Mouse (Mus musculus) induced T-regulatory cell, adult 2 months (primary cell): ENCODE results near the gene Rapgefl1.
A peak's percentile ranks its signal among the peaks of the same experiment; 100 is the strongest.

ENCODE experiments used
- DNase-seq: peaks from one replicate; pipeline ENCODE4 v3.0.0-alpha.2; 2012; ENCODE audit warnings: low read depth

The Rapgefl1 gene

GRCm38 (mm10) chr11:98858759-98859731 lies 22.5 kb downstream of the Rapgefl1 start:
- DNase-seq, result peak; percentile 91

GRCm38 (mm10) chr11:98863028-98863750 lies 26.6 kb downstream of the Rapgefl1 start, which contains the start of gene Wipf2:
Gene Wipf2 (plus strand): TSS chr11:98863638.
- DNase-seq, result peak; percentile 98

GRCm38 (mm10) chr11:98863751-98864429 lies 27.3 kb downstream of the Rapgefl1 start:
- DNase-seq, result peak; percentile 78

DNA sequence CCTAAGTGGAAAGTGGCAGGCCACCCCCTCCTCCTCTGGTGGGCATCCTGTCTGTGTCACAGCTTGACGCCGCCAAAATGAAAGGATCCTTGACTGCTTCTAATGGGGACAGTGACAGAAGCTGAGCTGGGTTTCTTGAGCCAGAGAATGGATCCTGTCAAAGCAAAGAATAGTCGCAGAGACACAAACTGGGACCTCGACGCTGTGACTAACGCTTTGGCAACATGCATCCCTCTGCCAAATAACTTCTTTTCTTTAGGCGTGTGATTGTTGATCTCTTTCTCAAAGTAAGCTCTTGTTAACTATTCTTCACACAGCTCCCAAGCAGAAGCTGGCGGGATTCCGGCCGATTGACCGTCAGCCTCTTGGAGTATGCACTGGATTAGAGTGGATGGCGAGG lies 30.7 kb downstream of the Rapgefl1 start:
- no peak for DNase-seq

DNA sequence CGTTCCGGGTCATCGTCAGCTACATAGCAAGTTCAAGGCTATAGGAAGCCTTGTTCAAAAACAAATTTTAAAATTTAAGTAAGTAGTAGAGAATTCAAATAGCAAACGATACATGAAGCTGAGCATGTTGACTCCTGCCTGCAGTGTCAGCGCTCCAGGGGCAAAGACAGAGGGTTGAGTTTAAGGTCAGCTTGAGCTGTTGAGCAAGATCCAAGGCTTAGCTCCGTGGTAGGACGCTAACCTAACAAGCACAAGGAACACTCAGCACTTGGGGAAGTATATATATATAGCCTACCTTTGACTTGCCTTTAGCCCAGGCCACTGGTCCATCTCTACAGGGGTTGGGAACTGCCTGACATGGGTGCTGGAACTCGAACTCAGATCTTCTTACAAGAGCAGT lies 33.3 kb downstream of the Rapgefl1 start:
- no peak for DNase-seq

DNA sequence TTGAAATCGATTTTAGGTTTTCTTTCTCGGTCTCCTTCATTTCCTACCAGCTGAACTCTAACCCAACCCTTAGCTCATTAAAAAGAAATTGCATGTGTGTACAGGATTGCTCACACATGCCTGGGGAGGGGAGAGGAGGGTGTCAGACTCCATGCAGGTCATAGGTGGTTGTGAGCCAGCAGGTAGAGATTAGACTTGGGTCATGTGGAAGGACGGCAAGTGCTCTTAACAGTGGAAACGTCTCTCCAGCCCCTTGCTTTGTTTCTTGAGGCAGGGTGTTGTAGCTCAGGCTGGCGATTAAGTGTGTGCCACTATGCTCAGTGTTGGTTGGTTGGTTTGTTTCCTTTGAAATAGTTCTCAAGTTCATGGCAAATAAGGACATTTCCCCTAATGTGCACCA lies 34.2 kb downstream of the Rapgefl1 start:
- DNase-seq, result no peak

DNA sequence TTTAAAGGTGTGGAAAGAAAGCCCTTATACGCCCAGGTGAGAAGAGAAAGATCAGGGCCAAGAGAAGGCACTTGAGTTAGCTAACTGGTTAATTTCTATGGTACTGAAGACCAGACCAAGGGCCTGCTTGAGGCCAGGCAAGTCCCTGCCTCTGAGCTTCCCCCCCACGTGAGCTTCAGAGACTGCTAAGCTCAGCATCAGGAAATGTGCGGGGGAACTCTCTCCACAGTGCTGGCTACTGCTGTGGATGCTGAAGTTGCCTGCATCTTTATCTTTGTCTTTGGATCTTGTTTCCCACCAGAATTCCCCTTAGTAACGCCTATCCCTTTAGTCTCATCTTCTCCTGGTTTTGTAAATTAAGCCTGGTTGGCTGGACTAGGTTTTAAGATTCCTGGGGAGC lies 34.8 kb downstream of the Rapgefl1 start:
- no peak for DNase-seq

GRCm38 (mm10) chr11:98872040-98872439 lies 35.5 kb downstream of the Rapgefl1 start:
- DNase-seq, result no peak

- DNase-seq, result no peak
These were observed 37.3 kb downstream of the Rapgefl1 start for GRCm38 (mm10) chr11:98873900-98874299.

GRCm38 (mm10) chr11:98877001-98877400 lies 40.4 kb downstream of the Rapgefl1 start:
- DNase-seq, result no peak

DNA sequence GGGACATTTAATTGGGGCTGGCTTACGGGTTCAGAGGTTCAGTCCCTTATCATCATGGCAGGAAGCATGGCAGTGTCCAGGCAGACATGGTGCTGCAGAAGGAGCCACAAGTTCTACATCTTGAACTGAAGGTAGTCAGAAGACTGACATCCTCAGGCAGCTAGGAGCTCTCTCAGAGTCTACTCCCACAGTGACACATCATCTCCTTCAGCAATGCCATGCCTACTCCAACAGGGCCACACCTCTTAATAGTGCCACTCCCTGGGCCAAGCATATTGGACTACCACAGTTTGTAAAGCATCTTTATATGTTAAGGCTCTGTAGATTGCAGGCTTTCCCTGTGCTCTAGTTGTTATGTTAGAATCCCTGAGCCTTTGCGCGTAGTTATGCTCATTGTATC lies 51.1 kb downstream of the Rapgefl1 start:
- no peak for DNase-seq

GRCm38 (mm10) chr11:98889077-98889476 lies 52.5 kb downstream of the Rapgefl1 start:
- DNase-seq, result no peak

DNA sequence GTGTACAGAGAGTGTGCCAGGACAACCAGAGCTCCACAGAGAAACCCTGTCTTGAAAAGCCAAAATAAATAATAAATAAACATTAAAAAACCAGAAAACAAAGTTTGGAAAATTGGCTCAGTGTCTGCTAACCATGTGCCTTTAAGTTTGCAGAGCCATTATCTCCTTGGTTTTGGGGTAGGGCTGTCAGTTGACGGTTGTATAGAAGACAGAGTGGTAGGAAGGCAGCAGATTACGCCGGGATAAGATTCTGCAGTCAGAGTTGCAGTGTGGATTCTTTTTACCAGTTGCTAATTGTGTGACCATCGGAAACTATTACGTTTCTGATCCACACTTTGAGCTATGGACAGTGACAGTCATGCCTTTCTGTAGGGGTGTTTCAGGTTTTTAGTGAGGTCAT lies 53.4 kb downstream of the Rapgefl1 start:
- no peak for DNase-seq

DNA sequence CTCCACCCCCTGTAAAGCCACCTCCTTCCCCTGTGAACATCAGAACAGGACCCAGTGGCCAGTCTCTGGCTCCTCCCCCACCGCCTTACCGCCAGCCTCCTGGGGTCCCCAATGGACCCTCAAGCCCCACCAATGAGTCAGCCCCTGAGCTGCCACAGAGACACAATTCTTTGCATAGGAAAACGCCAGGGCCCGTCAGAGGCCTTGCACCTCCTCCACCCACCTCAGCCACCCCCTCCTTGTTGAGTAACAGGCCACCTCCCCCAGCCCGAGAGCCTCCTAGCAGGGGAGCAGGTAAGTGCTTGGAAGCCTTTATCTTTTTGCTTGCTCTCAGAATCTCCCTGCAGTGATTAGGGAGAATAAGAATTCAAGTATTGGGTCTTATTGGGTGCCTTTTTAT lies 55.8 kb downstream of the Rapgefl1 start:
- no peak for DNase-seq

GRCm38 (mm10) chr11:98900529-98901125 lies 64.0 kb downstream of the Rapgefl1 start:
- DNase-seq, result peak; percentile 73

- DNase-seq, result no peak
These were observed 66.1 kb downstream of the Rapgefl1 start for GRCm38 (mm10) chr11:98902621-98903245.
